Mouse (Mus musculus) neural tube, embryonic 12.5 days (tissue): Measurements from ENCODE around the gene Hs3st6. TPM values are rescaled to one million over a fixed set of nuclear protein-coding genes. Genes with fewer than 3 reads are reported as not detected.

ENCODE experiments used
- ATAC-seq: fragments of 200-750 bp; cut with Nextera tagmentation; 2 replicates; pipeline ENCODE4 v1.8.0; 2017; ENCODE audit warnings: low read depth, mild to moderate bottlenecking, moderate TSS enrichment, moderate library complexity; ENCODE audit not compliant: low FRiP score
- H3K27ac ChIP-seq: fragments of 300-500 bp; sonication (generic); 2 replicates; pipeline ENCODE4 v1.5.1; 2016
- H3K27me3 ChIP-seq: fragments of 300-500 bp; sonication (generic); replicated peaks from 2 replicates; pipeline ENCODE4 v1.6.1; 2016; ENCODE audit warnings: mild to moderate bottlenecking
- H3K36me3 ChIP-seq: fragments of 300-500 bp; sonication (generic); 2 replicates; pipeline ENCODE4 v1.6.1; 2016; ENCODE audit warnings: mild to moderate bottlenecking
- H3K4me1 ChIP-seq: fragments of 300-500 bp; sonication (generic); 2 replicates; pipeline ENCODE4 v1.6.1; 2016
- H3K4me2 ChIP-seq: fragments of 300-500 bp; sonication (generic); replicated peaks from 2 replicates; pipeline ENCODE4 v1.6.1; 2016; ENCODE audit warnings: mild to moderate bottlenecking
- H3K4me3 ChIP-seq: fragments of 300-500 bp; sonication (generic); 2 replicates; pipeline ENCODE4 v1.5.1; 2016
- H3K9ac ChIP-seq: fragments of 300-500 bp; sonication (generic); 2 replicates; pipeline ENCODE4 v1.6.1; 2016; ENCODE audit warnings: mild to moderate bottlenecking
- H3K9me3 ChIP-seq: fragments of 300-500 bp; sonication (generic); 2 replicates; pipeline ENCODE4 v1.6.1; 2016; ENCODE audit warnings: mild to moderate bottlenecking
- WGBS: fragments of 180-500 bp; shearing (Covaris S2); methylation state at CpG from one replicate; pipeline ENCODE4 v1.1.7; 2016; 5-methylcytosine and 5-hydroxymethylcytosine counted together
- polyA plus RNA-seq: library from polyadenylated mRNA; unstranded; fragments of >200 nt; fragmentation: Nextera tagmentation; extraction: Ambion mirVana; gene quantifications from 2 replicates; pipeline ENCODE4 v1.2.1, GENCODE M21; 2016

Hs3st6 gene
- polyA plus RNA-seq, 1 experiment from 2014 or later = 0.62 TPM

GRCm38 (mm10) chr17:24746986-24747385 is 5.8 kb upstream of the Hs3st6 start:
- no peak overlapping the region for H3K4me2 ChIP-seq
- no peaks in the 10 kb centered on the region for H3K9me3 ChIP-seq
- WGBS = 50% methylated on average over 4 of the region's 4 CpGs
- peaks cover 3% of the 10 kb centered on the region; the same call in 1 of the 2 replicates for H3K36me3 ChIP-seq
- H3K4me1 ChIP-seq = no peaks in the 10 kb centered on the region; the same call in 1 of the 2 replicates
- no peak overlapping the region for H3K9ac ChIP-seq
- peaks cover 21% of the 10 kb centered on the region for H3K27me3 ChIP-seq
- no peak for ATAC-seq
- H3K4me3 ChIP-seq = no peak overlapping the region
- H3K27ac ChIP-seq = no peak overlapping the region

GRCm38 (mm10) chr17:24751528-24751927 is 1.3 kb upstream of the Hs3st6 start:
- Histone ChIP-seq H3K27me3 (peaks cover 66% of the 10 kb centered on the region), H3K4me2 (no peak overlapping the region), H3K36me3 (no peaks in the 10 kb centered on the region), H3K9ac (no peak overlapping the region), H3K4me3 (no peak overlapping the region), H3K27ac (no peak overlapping the region), H3K9me3 (no peaks in the 10 kb centered on the region), H3K4me1 (peaks cover 13% of the 10 kb centered on the region)
- no peak for ATAC-seq
- 24% methylated on average over 4 of the region's 4 CpGs for WGBS

GRCm38 (mm10) chr17:24757394-24757793 is 4.6 kb downstream of the Hs3st6 start:
- H3K36me3 ChIP-seq = no peaks in the 10 kb centered on the region
- peaks cover 46% of the 10 kb centered on the region for H3K27me3 ChIP-seq
- H3K4me2 ChIP-seq = no peak overlapping the region
- peaks cover 10% of the 10 kb centered on the region for H3K4me1 ChIP-seq
- H3K4me3 ChIP-seq = no peak overlapping the region
- no peak overlapping the region for H3K9ac ChIP-seq
- 80% methylated on average over 1 of the region's 1 CpGs for WGBS
- H3K9me3 ChIP-seq = no peaks in the 10 kb centered on the region
- no peak for ATAC-seq
- H3K27ac ChIP-seq = no peak overlapping the region

GRCm38 (mm10) chr17:24761121-24761520 is 8.3 kb downstream of the Hs3st6 start:
- H3K4me1 ChIP-seq = no peaks in the 10 kb centered on the region
- peaks cover 9% of the 10 kb centered on the region for H3K27me3 ChIP-seq
- H3K4me2 ChIP-seq = no peak overlapping the region
- no peaks in the 10 kb centered on the region for H3K36me3 ChIP-seq
- H3K27ac ChIP-seq = no peak overlapping the region
- no peak overlapping the region for H3K4me3 ChIP-seq
- no peaks in the 10 kb centered on the region for H3K9me3 ChIP-seq
- 46% methylated on average over 5 of the region's 5 CpGs for WGBS
- no peak for ATAC-seq
- H3K9ac ChIP-seq = no peak overlapping the region

GRCm38 (mm10) chr17:24765016-24765905 is 12.5 kb downstream of the Hs3st6 start:
- H3K27ac ChIP-seq = no peak overlapping the region
- H3K4me2 ChIP-seq = no peak overlapping the region
- no peak for ATAC-seq
- no peaks in the 10 kb centered on the region for H3K9me3 ChIP-seq
- no peak overlapping the region for H3K9ac ChIP-seq
- H3K4me3 ChIP-seq = no peak overlapping the region
- 67% methylated on average over 21 of the region's 22 CpGs for WGBS
- no peaks in the 10 kb centered on the region; the same call in 1 of the 2 replicates for H3K4me1 ChIP-seq
- no peaks in the 10 kb centered on the region for H3K36me3 ChIP-seq
- no peaks in the 10 kb centered on the region for H3K27me3 ChIP-seq

DNA sequence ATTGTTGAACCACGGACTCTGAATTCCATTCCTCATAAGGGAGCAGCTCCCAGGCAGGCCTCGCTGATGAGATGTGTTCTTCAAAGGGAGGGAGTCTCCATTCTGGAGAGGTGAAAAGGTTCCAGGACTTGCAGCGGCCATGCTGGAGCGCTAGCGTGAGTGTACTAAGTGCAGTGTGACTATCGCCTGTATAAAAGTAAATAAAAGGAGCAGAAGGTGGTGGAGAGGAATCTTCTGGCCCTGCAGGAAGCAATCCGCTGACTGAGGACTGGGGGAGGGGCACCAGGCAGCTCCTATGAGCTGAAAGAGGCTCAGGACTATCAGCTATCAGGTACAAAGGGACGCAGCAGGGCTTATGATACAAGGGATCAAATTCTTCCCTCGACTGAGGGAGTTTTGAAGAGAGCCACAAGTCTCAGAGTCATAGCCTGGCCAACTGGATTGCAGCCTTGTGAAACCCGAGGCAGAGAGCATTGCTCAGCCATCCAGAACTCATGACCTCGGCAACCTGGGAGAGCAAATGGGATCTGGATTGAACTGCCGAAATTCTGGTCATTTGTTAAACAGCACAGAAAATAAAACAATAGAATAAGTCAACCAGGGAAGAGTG is 13.6 kb downstream of the Hs3st6 start:
- H3K9ac ChIP-seq = no peak overlapping the region
- 29% methylated on average over 12 of the region's 12 CpGs for WGBS
- H3K9me3 ChIP-seq = no peaks in the 10 kb centered on the region
- no peak overlapping the region for H3K4me2 ChIP-seq
- no peaks in the 10 kb centered on the region for H3K27me3 ChIP-seq
- no peak for ATAC-seq
- H3K27ac ChIP-seq = no peak overlapping the region
- H3K4me3 ChIP-seq = no peak overlapping the region
- no peaks in the 10 kb centered on the region; the same call in 1 of the 2 replicates for H3K4me1 ChIP-seq
- no peaks in the 10 kb centered on the region for H3K36me3 ChIP-seq

DNA sequence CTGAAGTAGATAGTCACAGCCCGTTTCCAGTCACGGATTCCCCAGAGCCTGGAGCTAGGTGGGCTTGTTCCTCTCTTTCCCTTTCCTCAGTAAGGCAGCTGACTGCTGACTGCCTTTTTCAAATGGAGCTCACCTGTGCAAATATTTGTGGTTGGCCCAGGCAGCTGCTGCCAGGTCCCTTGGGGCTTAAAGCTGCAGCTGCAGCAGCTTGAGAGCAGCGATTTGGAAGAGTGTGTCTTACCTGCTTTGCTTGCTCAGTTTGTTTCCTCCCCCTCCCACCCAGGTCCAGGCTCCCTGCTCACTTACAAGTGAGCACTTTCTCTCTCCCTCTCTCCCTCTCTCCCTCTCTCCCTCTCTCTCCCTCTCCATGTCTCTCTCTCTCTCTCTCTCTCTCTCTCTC is 16.4 kb downstream of the Hs3st6 start:
- no peak overlapping the region for H3K4me3 ChIP-seq

DNA sequence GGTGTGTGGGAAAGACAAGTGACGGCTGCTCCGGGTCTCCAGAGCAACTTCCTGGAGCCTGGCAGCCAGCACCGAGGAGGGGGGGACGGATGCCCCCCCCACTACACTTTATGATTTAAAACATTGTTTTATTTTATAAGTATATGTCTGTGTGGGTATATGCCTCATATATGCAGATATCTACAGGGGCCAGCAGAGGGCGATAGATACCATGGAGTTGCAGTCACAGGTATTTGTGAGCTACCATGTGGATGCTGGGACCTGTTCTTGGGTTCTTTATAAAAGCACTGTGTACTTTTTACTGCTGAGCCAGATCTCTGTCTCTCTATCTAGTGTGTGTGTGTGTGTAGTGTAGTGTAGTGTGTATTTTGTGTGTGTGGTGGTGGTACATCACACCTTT is 20.5 kb downstream of the Hs3st6 start:
- Histone ChIP-seq H3K9me3 (no peaks in the 10 kb centered on the region), H3K36me3 (no peaks in the 10 kb centered on the region), H3K4me2 (no peak overlapping the region), H3K27ac (no peak overlapping the region), H3K9ac (no peak overlapping the region), H3K4me1 (no peaks in the 10 kb centered on the region), H3K4me3 (no peak overlapping the region), H3K27me3 (no peaks in the 10 kb centered on the region)
- 81% methylated on average over 5 of the region's 5 CpGs for WGBS
- no peak for ATAC-seq

More for the DNA sequence above, 16.4 kb downstream of the Hs3st6 start:
- Histone ChIP-seq H3K9ac (no peak overlapping the region), H3K4me2 (no peak overlapping the region), H3K27me3 (no peaks in the 10 kb centered on the region), H3K4me1 (no peaks in the 10 kb centered on the region; the same call in 1 of the 2 replicates), H3K27ac (no peak overlapping the region), H3K9me3 (no peaks in the 10 kb centered on the region), H3K36me3 (no peaks in the 10 kb centered on the region)
- no peak for ATAC-seq
- 48% methylated on average over 3 of the region's 3 CpGs for WGBS

DNA sequence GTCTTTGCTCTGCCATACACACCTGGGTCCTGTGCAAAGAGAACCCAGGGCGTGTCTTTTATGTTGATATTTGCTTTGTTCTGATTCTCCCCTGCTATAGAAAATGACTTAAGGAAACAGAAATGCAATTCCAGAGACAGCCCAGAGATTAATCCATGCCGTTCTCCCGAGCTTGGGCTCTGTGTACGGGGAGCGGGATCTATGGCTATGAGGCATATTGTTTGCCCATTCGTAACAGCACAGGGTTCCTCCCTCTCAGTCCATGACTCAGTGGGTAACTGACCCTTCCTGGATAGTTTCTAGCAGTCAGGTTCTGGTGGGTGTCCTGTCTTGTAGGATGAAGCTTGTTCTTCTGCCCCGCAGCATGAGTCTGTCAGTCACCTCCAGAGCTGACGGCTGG is 22.4 kb downstream of the Hs3st6 start:
- no peaks in the 10 kb centered on the region for H3K9me3 ChIP-seq
- H3K9ac ChIP-seq = no peak overlapping the region
- no peak overlapping the region for H3K27ac ChIP-seq
- WGBS = 80% methylated on average over 8 of the region's 8 CpGs
- no peaks in the 10 kb centered on the region for H3K27me3 ChIP-seq
- ATAC-seq = no peak
- H3K4me2 ChIP-seq = no peak overlapping the region
- no peaks in the 10 kb centered on the region for H3K36me3 ChIP-seq
- H3K4me3 ChIP-seq = no peak overlapping the region
- H3K4me1 ChIP-seq = no peaks in the 10 kb centered on the region

GRCm38 (mm10) chr17:24777073-24777472 is 24.3 kb downstream of the Hs3st6 start:
- no peak overlapping the region for H3K9ac ChIP-seq
- 77% methylated on average over 2 of the region's 2 CpGs for WGBS
- ATAC-seq = no peak
- H3K4me2 ChIP-seq = no peak overlapping the region
- no peaks in the 10 kb centered on the region for H3K27me3 ChIP-seq
- no peak overlapping the region for H3K4me3 ChIP-seq
- H3K9me3 ChIP-seq = no peaks in the 10 kb centered on the region
- no peak overlapping the region for H3K27ac ChIP-seq
- no peaks in the 10 kb centered on the region for H3K36me3 ChIP-seq
- H3K4me1 ChIP-seq = no peaks in the 10 kb centered on the region

GRCm38 (mm10) chr17:24780821-24781220 is 28.0 kb downstream of the Hs3st6 start:
- Histone ChIP-seq H3K4me2 (no peak overlapping the region), H3K4me3 (no peak overlapping the region), H3K27ac (no peak overlapping the region), H3K4me1 (no peaks in the 10 kb centered on the region), H3K9me3 (no peaks in the 10 kb centered on the region), H3K36me3 (no peaks in the 10 kb centered on the region), H3K9ac (no peak overlapping the region), H3K27me3 (no peaks in the 10 kb centered on the region)
- 88% methylated on average over 2 of the region's 2 CpGs for WGBS
- no peak for ATAC-seq

GRCm38 (mm10) chr17:24792190-24792589 is 39.4 kb downstream of the Hs3st6 start:
- Histone ChIP-seq H3K4me2 (no peak overlapping the region), H3K36me3 (no peaks in the 10 kb centered on the region), H3K9ac (no peak overlapping the region), H3K9me3 (no peaks in the 10 kb centered on the region), H3K27ac (no peak overlapping the region), H3K4me1 (no peaks in the 10 kb centered on the region), H3K27me3 (no peaks in the 10 kb centered on the region), H3K4me3 (no peak overlapping the region)
- 69% methylated on average over 8 of the region's 8 CpGs for whole genome bisulfite sequencing
- no peak for ATAC-seq
